Mouse (Mus musculus) A20 (cell line): ENCODE measurements around the gene Atf5.

ENCODE experiments used
- DNase-seq: peaks from one replicate; pipeline ENCODE4 v3.0.0-alpha.2; 2011; ENCODE audit warnings: low read depth, low spot score

The Atf5 gene

GRCm38 (mm10) chr7:44770046-44770578 is 46.3 kb downstream of the Atf5 start:
- DNase-seq = peak; percentile 48

DNA sequence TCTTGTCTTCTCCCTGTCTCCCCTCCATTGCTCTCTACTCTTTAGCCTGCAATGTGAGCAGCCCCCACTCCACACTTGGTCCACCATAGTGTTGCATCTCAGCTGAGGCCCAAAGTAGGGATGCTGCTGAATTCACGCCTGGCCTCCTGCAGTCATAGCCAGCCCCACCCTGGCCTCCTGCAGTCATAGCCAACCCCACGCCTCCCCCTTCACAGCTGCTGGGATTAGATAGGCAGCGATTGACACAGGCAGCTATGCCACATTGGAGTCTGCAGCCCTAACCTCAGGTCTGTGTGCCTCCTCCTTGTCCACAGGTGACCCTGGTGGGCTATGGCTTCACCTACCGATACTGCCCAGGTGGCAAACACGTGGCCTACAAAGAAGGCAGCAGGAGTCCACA is 48.3 kb downstream of the Atf5 start:
- no peak for DNase-seq
